Mouse (Mus musculus) stomach, embryonic 16.5 days (tissue): ENCODE results near the gene Nrsn2. TPM values are rescaled to one million over a fixed set of nuclear protein-coding genes. Genes with fewer than 3 reads are reported as not detected.
"Not testable (repeated sequence)": the region's sequence is repeated elsewhere in the genome, so short reads cannot be mapped to it uniquely, and the experiment has no call there.

Experiments
- ATAC-seq: fragments of 200-750 bp; cut with Nextera tagmentation; 2 replicates; pipeline ENCODE4 v1.8.0; 2017; ENCODE audit warnings: moderate number of reproducible peaks, moderate TSS enrichment; ENCODE audit not compliant: insufficient read depth, low FRiP score
- H3K27ac ChIP-seq: fragments of 300-500 bp; sonication (generic); 2 replicates; pipeline ENCODE4 v1.5.1; 2014; ENCODE audit warnings: low read length
- H3K27me3 ChIP-seq: fragments of 300-500 bp; sonication (generic); 2 replicates; pipeline ENCODE4 v1.6.1; 2014; ENCODE audit warnings: low read length, control low read depth, mixed read lengths; ENCODE audit not compliant: control insufficient read depth, insufficient read depth
- H3K36me3 ChIP-seq: fragments of 300-500 bp; sonication (generic); 2 replicates; pipeline ENCODE4 v1.6.1; 2014; ENCODE audit warnings: low read length; ENCODE audit not compliant: control insufficient read depth, insufficient read depth
- H3K4me1 ChIP-seq: fragments of 300-500 bp; sonication (generic); 2 replicates; pipeline ENCODE4 v1.6.1; 2014; ENCODE audit warnings: low read length, control low read depth, mixed read lengths; ENCODE audit not compliant: control insufficient read depth, insufficient read depth
- H3K4me2 ChIP-seq: fragments of 300-500 bp; sonication (generic); 2 replicates; pipeline ENCODE4 v1.6.1; 2014; ENCODE audit warnings: low read depth, low read length, mixed read lengths
- H3K4me3 ChIP-seq: fragments of 300-500 bp; sonication (generic); replicated peaks from 2 replicates; pipeline ENCODE4 v1.5.1; 2014; ENCODE audit warnings: mild to moderate bottlenecking, low read length
- H3K9ac ChIP-seq: fragments of 300-500 bp; sonication (generic); 2 replicates; pipeline ENCODE4 v1.6.1; 2014; ENCODE audit warnings: low read length
- H3K9me3 ChIP-seq: fragments of 300-500 bp; sonication (generic); replicated peaks from 2 replicates; pipeline ENCODE4 v1.6.1; 2016; ENCODE audit warnings: low read length, control low read depth; ENCODE audit not compliant: control insufficient read depth
- WGBS: fragments of 180-500 bp; shearing (Covaris S2); extraction: QIAGEN DNeasy Blood & Tissue Kit; methylation state at CpG from one replicate; pipeline ENCODE4 v1.1.7; 2014; 5-methylcytosine and 5-hydroxymethylcytosine counted together
- polyA plus RNA-seq: library from polyadenylated mRNA; unstranded; fragments of >200 nt; fragmentation: Nextera tagmentation; extraction: Ambion mirVana; gene quantifications from 2 replicates; pipeline ENCODE4 v1.2.1, GENCODE M21; 2015

Nrsn2 gene
- polyA plus RNA-seq, 1 experiment from 2014 or later: 1.8 TPM

DNA sequence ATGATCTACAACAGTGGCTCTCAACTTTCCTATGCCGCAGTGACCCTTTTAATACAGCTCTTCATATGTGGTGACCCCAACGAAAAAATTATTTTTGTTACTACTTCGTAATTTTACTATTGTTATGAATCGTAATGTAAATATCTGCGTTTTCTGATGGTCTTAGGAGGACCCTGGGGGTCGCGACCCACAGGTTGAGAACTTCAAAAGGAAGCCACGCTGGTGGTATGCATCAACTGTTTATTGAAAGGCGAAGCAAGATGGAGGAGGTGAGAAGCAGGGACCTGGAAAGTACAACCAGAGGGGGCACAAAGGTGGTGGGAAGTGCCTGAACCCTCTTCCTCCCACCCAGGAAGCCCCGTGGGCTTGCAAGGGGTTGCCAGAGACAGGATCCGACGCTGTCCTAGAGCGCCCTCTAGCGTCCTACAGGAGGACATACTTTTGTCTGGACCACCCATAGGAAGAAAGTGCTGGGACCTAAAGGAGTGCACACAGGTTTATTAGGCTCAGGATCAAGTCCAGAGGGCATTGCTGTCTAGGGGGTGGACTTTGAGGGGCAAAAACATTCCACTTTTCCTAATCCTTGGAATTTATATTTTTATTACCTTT, 7.8 kb downstream of the Nrsn2 start:
- no peak for ATAC-seq
- Histone ChIP-seq H3K27me3 (no peaks in the 10 kb centered on the region), H3K9me3 (no peaks in the 10 kb centered on the region), H3K4me2 (peak overlapping the region; percentile 23; the same call in 1 of the 2 replicates), H3K9ac (no peak overlapping the region), H3K27ac (no peak overlapping the region), H3K36me3 (no peaks in the 10 kb centered on the region), H3K4me3 (no peak overlapping the region), H3K4me1 (no peaks in the 10 kb centered on the region)
- WGBS: 28% methylated on average over 14 of the region's 14 CpGs

DNA sequence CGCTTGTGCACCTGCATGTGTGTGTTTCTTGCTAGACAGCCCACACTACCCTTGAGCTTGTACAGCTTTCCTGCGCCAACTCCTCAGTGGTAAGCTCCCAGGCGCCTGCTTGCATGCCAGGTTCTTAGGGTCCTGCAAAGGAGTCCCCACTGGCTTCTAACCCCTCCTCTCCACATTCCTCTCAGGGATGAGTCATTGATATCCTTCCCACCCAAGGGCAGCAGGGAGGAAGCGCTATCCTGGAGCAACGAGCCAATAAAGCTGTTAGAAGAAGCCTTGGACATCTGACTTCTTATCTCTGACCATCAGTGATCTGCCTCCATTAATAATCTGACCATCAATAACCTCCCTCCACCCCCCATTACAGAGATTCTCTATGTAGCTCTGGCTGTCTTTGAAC, 8.5 kb downstream of the Nrsn2 start:
- Histone ChIP-seq H3K4me2 (no peak overlapping the region), H3K36me3 (no peaks in the 10 kb centered on the region), H3K27ac (no peak overlapping the region), H3K9me3 (no peaks in the 10 kb centered on the region), H3K9ac (no peak overlapping the region; the same call in 1 of the 2 replicates), H3K4me3 (no peak overlapping the region), H3K4me1 (no peaks in the 10 kb centered on the region), H3K27me3 (no peaks in the 10 kb centered on the region)
- 75% methylated on average over 5 of the region's 5 CpGs for WGBS
- no peak for ATAC-seq

DNA sequence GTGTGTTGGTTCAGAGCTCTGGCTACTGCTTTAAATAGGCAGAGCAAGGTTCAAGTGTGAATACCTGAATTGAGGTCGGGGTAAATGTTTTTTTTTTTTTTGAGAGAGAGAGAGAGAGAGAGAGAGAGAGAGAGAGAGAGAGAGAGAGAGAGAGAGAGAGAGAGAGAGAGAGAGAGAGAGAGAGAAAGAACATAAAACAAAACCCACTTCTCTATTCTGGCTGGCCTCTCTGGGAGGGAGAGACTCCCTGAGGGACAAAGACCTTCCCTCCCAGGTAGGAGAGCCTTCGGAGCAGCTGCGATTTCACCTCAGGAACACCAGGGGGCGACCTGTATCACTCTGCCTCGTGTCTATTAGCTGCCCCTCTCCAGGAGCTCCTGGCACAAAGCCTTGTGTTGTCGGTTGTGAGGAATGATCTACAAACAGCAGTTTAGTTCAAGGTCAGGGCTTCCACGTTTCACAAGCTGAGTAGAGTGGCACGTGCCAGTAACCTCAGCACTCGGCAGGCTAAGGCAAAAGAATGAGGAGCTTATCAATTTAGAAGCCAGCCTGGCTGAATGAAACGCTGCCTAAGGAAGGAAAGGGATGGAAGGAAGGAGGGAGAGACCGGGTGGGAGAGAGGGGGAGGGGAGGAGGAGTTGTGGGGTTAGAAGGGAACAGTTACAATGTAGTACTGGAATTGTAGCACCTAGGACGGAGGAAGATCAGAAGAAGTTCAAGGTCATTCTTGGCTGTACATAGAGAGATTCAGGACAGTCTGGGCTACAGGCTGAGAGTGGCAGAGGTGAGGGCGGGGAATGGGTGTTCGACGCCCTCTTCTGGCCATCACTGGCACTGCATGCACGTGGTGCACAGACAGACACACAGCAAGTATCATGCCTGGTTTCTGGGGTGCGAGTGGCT, 12.9 kb downstream of the Nrsn2 start:
- H3K9me3 ChIP-seq: no peaks in the 10 kb centered on the region
- H3K27me3 ChIP-seq: no peaks in the 10 kb centered on the region
- peak overlapping the region; percentile 22; the same call in 1 of the 2 replicates for H3K4me3 ChIP-seq
- peak overlapping the region; percentile 56; the same call in 1 of the 2 replicates for H3K9ac ChIP-seq
- H3K4me1 ChIP-seq: 0 out of 2 replicates have a peak, but pooled peaks cover 7% of the 10 kb centered on the region
- no peaks in the 10 kb centered on the region for H3K36me3 ChIP-seq
- peak; percentile 49 for ATAC-seq
- no peak overlapping the region; the same call in 1 of the 2 replicates for H3K27ac ChIP-seq
- WGBS: 10% methylated on average over 17 of the region's 17 CpGs
- peak overlapping the region; percentile 52 for H3K4me2 ChIP-seq

DNA sequence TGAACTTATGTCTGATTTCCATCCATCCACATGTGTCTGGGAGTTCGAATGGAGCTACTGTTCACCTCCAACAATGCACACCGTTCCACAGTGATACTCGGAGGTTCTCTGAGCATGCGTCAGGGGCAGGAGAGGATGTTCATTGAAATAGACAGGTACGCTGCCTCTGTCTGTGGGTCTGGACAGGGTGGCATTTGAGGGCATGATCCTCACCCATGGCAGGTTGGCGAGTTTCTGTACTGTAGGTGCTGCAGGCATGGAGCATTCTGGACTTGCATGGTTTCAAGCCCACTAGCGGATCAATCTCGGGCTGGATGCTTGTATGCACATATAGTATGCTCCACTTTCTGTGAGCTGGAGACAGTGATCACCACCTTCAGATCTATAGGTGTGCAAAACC, 15.2 kb downstream of the Nrsn2 start:
- Histone ChIP-seq H3K4me3 (no peak overlapping the region), H3K27ac (no peak overlapping the region), H3K9ac (no peak overlapping the region), H3K4me1 (0 out of 2 replicates have a peak, but pooled peaks cover 7% of the 10 kb centered on the region), H3K36me3 (no peaks in the 10 kb centered on the region), H3K4me2 (no peak overlapping the region), H3K9me3 (no peaks in the 10 kb centered on the region), H3K27me3 (no peaks in the 10 kb centered on the region)
- 80% methylated on average over 8 of the region's 8 CpGs for WGBS
- no peak for ATAC-seq

DNA sequence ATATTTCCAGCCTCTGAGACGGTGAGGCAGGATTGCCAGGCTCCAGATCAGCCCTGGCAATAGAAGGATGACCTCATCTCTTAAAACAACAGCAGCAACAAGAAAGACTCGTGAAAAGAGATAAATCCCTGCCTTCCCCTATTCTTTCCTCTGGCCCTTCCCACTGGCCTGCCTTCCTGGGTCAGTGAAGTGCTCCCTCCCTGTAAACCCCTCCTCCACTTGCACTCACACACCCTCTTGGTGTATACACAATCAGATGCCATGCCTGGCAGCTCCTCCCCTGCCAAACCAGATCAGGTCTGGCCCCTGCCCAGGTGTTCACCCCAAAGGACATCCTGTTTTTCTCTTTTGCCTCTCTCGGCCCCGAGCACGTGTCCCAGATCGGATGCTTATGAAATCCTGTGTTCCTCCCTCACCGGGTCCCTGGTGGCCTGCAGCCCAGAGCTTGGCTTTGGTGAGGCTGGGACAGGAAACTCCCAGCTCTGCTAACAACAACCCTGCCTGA, 16.1 kb downstream of the Nrsn2 start:
- Histone ChIP-seq H3K9me3 (no peaks in the 10 kb centered on the region), H3K4me1 (0 out of 2 replicates have a peak, but pooled peaks cover 7% of the 10 kb centered on the region), H3K4me2 (no peak overlapping the region), H3K9ac (peak overlapping the region; percentile 6; the same call in 1 of the 2 replicates), H3K36me3 (no peaks in the 10 kb centered on the region), H3K27ac (0 out of 2 replicates have a peak overlapping the region, but pooled peaks have one; percentile 9), H3K4me3 (no peak overlapping the region), H3K27me3 (no peaks in the 10 kb centered on the region)
- peak; percentile 70; the same call in 1 of the 2 replicates for ATAC-seq
- WGBS: 26% methylated on average over 7 of the region's 7 CpGs

DNA sequence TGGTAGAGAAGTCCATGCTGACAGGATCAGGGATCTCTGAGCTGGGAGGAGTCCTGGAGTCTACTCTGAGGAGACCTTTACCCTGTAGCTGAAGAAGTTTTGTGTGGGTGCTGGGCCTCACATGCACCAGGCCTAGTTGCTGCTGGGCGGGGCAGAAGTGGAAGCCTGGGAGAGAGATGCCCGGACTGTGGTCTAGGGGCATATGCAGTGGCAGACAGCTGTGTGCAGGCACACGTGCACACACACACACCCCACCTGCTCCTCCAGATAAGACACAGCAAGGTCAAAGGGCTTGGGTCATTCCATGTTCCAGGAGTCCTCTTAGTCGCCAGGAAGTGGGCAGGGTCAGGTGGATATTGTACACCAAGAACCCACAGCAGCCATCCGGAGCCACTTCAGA, 16.8 kb downstream of the Nrsn2 start:
- no peak overlapping the region for H3K27ac ChIP-seq
- H3K36me3 ChIP-seq: no peaks in the 10 kb centered on the region
- H3K4me1 ChIP-seq: 0 out of 2 replicates have a peak, but pooled peaks cover 7% of the 10 kb centered on the region
- H3K27me3 ChIP-seq: no peaks in the 10 kb centered on the region
- H3K4me2 ChIP-seq: no peak overlapping the region
- 43% methylated on average over 5 of the region's 5 CpGs for WGBS
- ATAC-seq: peak; percentile 38; the same call in 1 of the 2 replicates
- H3K9ac ChIP-seq: no peak overlapping the region
- H3K9me3 ChIP-seq: no peaks in the 10 kb centered on the region
- H3K4me3 ChIP-seq: no peak overlapping the region

DNA sequence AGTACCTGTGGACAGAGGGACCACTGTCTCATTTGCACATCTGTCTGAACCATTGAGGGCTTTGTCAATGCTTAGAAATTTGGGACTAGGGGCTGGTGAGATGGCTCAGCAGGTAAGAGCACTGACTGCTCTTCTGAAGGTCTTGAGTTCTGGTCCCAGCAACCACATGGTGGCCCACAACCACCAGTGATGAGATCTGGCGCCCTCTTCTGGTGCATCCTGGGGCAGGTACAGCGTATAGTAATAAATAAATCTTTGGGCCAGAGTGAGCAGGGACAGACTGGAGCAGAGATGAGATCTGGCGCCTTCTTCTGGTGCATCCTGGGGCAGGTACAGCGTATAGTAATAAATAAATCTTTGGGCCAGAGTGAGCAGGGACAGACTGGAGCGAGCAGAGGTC, 17.5 kb downstream of the Nrsn2 start:
- ATAC-seq: not testable (repeated sequence)

DNA sequence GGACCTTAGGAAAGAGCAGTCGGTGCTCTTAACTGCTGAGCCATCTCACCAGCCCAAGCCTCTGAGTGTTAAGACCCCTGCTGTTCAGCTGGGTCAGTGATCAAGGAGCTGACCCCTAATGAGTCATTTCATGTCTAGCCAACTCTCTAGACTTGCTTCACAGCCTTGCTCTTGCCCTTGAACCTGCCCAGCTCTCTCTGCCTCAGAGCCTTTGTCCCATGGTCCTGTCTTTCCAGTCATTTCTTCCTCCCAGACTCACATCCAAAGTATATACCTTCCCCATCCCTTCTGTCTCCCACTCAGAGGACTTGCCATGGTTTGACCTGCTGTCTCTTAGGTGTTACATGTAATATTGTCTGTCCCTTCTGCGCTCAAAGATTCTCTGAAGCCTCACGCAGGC, 19.2 kb downstream of the Nrsn2 start:
- H3K9me3 ChIP-seq: no peaks in the 10 kb centered on the region
- no peaks in the 10 kb centered on the region for H3K27me3 ChIP-seq
- H3K4me1 ChIP-seq: 0 out of 2 replicates have a peak, but pooled peaks cover 7% of the 10 kb centered on the region
- ATAC-seq: no peak
- no peak overlapping the region for H3K9ac ChIP-seq
- H3K4me2 ChIP-seq: no peak overlapping the region
- H3K36me3 ChIP-seq: no peaks in the 10 kb centered on the region
- H3K4me3 ChIP-seq: no peak overlapping the region
- WGBS: 82% methylated on average over 3 of the region's 3 CpGs
- H3K27ac ChIP-seq: no peak overlapping the region

More for the DNA sequence above, 17.5 kb downstream of the Nrsn2 start:
- H3K36me3 ChIP-seq, H3K4me2 ChIP-seq, H3K9ac ChIP-seq, H3K4me3 ChIP-seq, H3K9me3 ChIP-seq, H3K4me1 ChIP-seq, H3K27ac ChIP-seq, H3K27me3 ChIP-seq: not testable (repeated sequence)
- 80% methylated on average over 5 of the region's 5 CpGs for WGBS
